Mouse (Mus musculus) heart, adult 2 months (tissue): ENCODE data around the gene Cd79b. TPM values are rescaled to one million over a fixed set of nuclear protein-coding genes. Genes with fewer than 3 reads are reported as not detected.

Source experiments
- DNase-seq, 2 experiments: peaks; one replicate each; pipeline ENCODE4 v3.0.0; 2021
- H3K27ac ChIP-seq: fragments of 200-600 bp; 2 replicates; pipeline ENCODE4 v1.8.1; 2022
- H3K27me3 ChIP-seq: fragments of 200-500 bp; 2 replicates; pipeline ENCODE4 v1.6.1; 2012; ENCODE audit warnings: mild to moderate bottlenecking, low read length, inconsistent platforms, mixed read lengths; ENCODE audit not compliant: control insufficient read depth, insufficient read depth
- H3K36me3 ChIP-seq: fragments of 200-500 bp; 2 replicates; pipeline ENCODE4 v1.6.1; 2012; ENCODE audit warnings: low read length, inconsistent platforms; ENCODE audit not compliant: control insufficient read depth, insufficient read depth
- H3K4me1 ChIP-seq: fragments of 200-500 bp; 2 replicates; pipeline ENCODE4 v1.6.1; 2011; ENCODE audit warnings: low read length; ENCODE audit not compliant: control insufficient read depth, insufficient read depth
- H3K4me3 ChIP-seq: fragments of 200-600 bp; 2 replicates; pipeline ENCODE4 v1.8.1; 2022
- H3K79me2 ChIP-seq: fragments of 200-500 bp; replicated peaks from 2 replicates; pipeline ENCODE4 v1.6.1; 2012; ENCODE audit warnings: mild to moderate bottlenecking, inconsistent platforms, low read length, moderate library complexity, mixed read lengths; ENCODE audit not compliant: control insufficient read depth, insufficient read depth
- H3K9ac ChIP-seq: fragments of 200-500 bp; 2 replicates; pipeline ENCODE4 v1.6.1; 2012; ENCODE audit warnings: low read depth, mild to moderate bottlenecking, control low read depth, inconsistent platforms, low read length, mixed read lengths
- CTCF ChIP-seq: fragments of 200-600 bp; IDR thresholded peaks from 2 replicates; pipeline ENCODE4 v1.8.1; 2022; ENCODE audit warnings: antibody characterized with exemption, mild to moderate bottlenecking, moderate library complexity
- EP300 ChIP-seq: fragments of 200-500 bp; IDR thresholded peaks from 2 replicates; pipeline ENCODE4 v1.6.1; 2011; ENCODE audit warnings: low read depth, low read length, control low read depth; ENCODE audit not compliant: insufficient read depth
- POLR2A ChIP-seq: fragments of 200-500 bp; IDR thresholded peaks from 2 replicates; pipeline ENCODE4 v1.6.1; 2011; ENCODE audit warnings: mild to moderate bottlenecking, low read depth, low read length, control low read depth; ENCODE audit not compliant: insufficient read depth
- WGBS: fragments of 180-500 bp; shearing (Covaris S2); methylation state at CpG from one replicate; pipeline ENCODE4 v1.1.7; 2018; 5-methylcytosine and 5-hydroxymethylcytosine counted together
- intact Hi-C: fragments of 180-260 bp; cut with DNase I; formaldehyde crosslinking; loops from one replicate; pipeline ENCODE4 v1.15.1; 2025
- polyA plus RNA-seq: library from polyadenylated mRNA; depleted of rRNA; stranded (reverse); fragments of >200 nt; gene quantifications from 2 replicates; pipeline ENCODE4 v1.2.3, GENCODE M21; 2012
- total RNA-seq, 2 experiments: library from RNA; stranded (reverse); gene quantifications; 2 replicates each; pipeline ENCODE4 v1.2.3; 2021

Gene Cd79b
- total and polyA plus RNA-seq, 3 experiments = 1.7 to 10.1 (median 3.0) TPM

DNA sequence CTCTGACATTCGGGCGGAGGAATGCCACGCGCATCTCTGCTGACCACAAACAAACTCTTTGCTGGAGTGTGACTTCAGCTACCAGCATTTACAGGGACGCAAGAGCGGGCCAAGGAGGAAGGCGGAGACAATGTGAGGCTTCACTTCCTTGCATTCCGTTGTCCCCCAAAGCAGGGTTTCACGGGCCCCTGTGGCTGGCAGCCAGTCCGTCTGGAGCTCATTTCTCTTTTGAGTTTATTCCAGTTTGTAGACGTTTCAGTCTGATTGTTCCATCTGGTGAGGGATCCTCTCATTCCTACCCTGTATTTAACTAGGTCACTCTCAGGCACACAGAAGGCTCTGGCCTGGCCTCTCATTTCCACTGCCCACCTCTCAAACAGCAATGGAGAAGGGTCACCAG is 27.6 kb downstream of the Cd79b start:
- H3K36me3 ChIP-seq = no peaks in the 10 kb centered on the region
- TF ChIP-seq EP300 (no peak), CTCF (no peak), POLR2A (no peak)
- no peak for DNase-seq
- intact Hi-C loops = no loop called here
- no peaks in the 10 kb centered on the region for H3K4me1 ChIP-seq
- no peak overlapping the region for H3K9ac ChIP-seq
- no peaks in the 10 kb centered on the region for H3K27me3 ChIP-seq
- no peaks in the 10 kb centered on the region for H3K79me2 ChIP-seq
- H3K4me3 ChIP-seq = no peak overlapping the region
- 56% methylated on average over 11 of the region's 11 CpGs for WGBS
- no peak overlapping the region for H3K27ac ChIP-seq

DNA sequence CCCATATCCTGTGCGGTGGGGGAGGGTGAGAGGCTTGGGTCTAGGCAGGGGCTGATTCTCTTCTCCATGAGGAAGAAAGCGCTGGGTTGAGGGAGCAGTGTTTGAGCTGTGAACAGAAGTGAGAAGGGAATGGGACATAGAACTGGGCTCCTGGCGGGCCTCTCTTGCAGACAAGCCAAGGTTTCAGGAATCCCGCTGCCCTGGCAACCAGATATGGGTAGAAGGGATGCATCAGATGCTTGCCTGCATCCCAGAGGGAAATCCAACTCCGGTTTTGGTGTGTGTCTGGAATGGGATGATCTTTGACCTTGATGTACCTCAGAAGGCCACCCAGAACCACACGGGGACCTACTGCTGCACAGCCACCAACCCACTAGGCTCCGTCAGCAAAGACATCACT is 28.4 kb downstream of the Cd79b start:
- Histone ChIP-seq H3K4me3 (no peak overlapping the region), H3K4me1 (no peaks in the 10 kb centered on the region), H3K36me3 (no peaks in the 10 kb centered on the region), H3K27ac (no peak overlapping the region), H3K27me3 (no peaks in the 10 kb centered on the region), H3K9ac (no peak overlapping the region), H3K79me2 (no peaks in the 10 kb centered on the region)
- 85% methylated on average over 7 of the region's 7 CpGs for WGBS
- TF ChIP-seq EP300 = no peak
- TF ChIP-seq CTCF = no peak
- TF ChIP-seq POLR2A = no peak
- DNase-seq = no peak
- intact Hi-C loops = no loop called here

DNA sequence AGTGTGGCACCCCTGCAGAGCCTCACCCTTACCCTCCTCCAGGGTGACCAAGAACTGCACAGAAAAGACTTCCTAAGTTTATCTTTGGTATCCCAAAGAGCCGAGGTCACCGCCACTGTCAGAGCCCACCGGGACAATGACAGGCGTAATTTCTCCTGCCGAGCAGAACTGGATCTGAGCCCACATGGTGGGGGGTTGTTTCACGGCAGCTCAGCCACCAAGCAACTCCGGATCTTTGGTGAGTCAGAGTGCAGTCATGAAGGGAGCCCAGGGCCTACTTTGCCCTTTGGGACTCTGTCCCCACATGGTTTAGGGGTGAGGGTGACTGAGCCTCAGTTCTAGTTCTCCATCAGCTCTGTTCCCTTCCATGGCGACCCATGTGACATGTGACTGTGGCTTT is 30.4 kb downstream of the Cd79b start:
- Histone ChIP-seq H3K4me3 (no peak overlapping the region), H3K36me3 (no peaks in the 10 kb centered on the region), H3K9ac (no peak overlapping the region), H3K27me3 (no peaks in the 10 kb centered on the region), H3K79me2 (no peaks in the 10 kb centered on the region), H3K27ac (no peak overlapping the region), H3K4me1 (no peaks in the 10 kb centered on the region)
- WGBS = 54% methylated on average over 8 of the region's 8 CpGs
- intact Hi-C loops = no loop called here
- TF ChIP-seq EP300 = no peak
- TF ChIP-seq CTCF = no peak
- TF ChIP-seq POLR2A = no peak
- no peak for DNase-seq

DNA sequence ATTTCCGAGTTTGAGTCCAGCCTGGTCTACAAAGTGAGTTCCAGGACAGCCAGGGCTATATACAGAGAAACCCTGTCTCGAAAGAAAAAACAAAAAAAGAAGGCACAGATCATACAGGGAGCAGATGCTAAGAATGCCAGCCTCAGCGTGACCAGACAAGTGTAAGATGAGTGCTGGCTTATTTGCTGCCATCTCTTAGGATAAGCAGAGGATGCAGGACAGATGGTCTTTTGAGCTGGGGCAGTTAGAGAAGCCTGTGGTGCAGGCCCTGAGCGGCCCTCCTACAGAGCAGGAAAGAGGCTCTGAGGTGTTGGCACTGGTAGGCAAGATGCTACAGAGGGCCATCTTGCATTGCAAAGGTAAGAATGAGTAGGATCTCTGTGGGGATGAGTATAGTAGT is 31.2 kb downstream of the Cd79b start:
- Histone ChIP-seq H3K79me2 (no peaks in the 10 kb centered on the region), H3K36me3 (no peaks in the 10 kb centered on the region), H3K9ac (no peak overlapping the region), H3K27ac (no peak overlapping the region), H3K27me3 (no peaks in the 10 kb centered on the region), H3K4me3 (no peak overlapping the region), H3K4me1 (no peaks in the 10 kb centered on the region)
- intact Hi-C loops = no loop called here
- 80% methylated on average over 4 of the region's 4 CpGs for WGBS
- no peak for TF ChIP-seq CTCF
- DNase-seq = no peak

DNA sequence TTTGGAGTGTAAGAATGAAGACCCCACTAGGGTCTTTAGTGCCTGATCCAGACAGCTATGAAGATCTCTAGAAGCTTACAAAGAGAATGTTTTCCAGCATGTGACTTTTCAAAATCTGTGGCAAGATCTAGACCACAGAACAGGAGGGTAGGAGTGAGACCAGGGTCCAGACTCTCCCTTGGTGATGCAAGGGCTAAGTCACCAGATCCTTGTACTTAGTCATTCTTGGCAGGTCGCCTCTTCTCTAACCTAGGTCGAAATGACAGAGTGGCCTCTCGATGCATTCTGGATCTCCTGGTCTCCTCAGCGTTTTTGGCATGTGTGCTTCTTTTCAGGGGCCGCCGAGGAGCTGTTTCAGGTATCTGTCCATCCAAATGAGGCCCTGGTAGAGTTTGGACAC is 32.1 kb downstream of the Cd79b start:
- Histone ChIP-seq H3K36me3 (no peaks in the 10 kb centered on the region), H3K27me3 (no peaks in the 10 kb centered on the region), H3K79me2 (no peaks in the 10 kb centered on the region), H3K27ac (no peak overlapping the region), H3K4me3 (no peak overlapping the region), H3K4me1 (no peaks in the 10 kb centered on the region), H3K9ac (no peak overlapping the region)
- TF ChIP-seq POLR2A (no peak), EP300 (no peak), CTCF (no peak)
- WGBS = 77% methylated on average over 6 of the region's 6 CpGs
- intact Hi-C loops = no loop called here
- no peak for DNase-seq

DNA sequence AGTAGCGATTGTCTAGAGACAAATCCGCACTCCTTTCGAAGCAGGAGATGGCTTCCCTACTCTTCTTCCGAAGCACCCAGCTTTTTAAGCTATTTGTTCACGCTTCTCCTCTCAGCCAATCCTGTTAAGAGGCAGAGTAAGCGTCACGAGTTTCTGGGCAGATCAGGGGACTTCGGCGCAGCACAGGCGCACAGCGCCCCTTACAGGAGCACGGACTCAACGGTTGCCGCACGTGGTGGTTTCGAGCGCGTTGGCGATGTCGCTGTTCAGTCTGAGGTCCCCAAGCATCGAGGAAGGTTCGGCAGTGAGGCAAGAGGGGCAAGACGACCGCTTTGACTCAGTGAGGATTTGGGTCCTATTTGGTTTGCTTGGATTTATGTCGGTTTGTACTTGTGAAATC is 38.1 kb downstream of the Cd79b start, which contains the start of gene Tcam1:
TSS of gene Tcam1 (plus strand) at position 219 of the 400 bp plus-strand sequence.
- WGBS = 5% methylated on average over 25 of the region's 25 CpGs
- no peaks in the 10 kb centered on the region for H3K36me3 ChIP-seq
- no peaks in the 10 kb centered on the region for H3K79me2 ChIP-seq
- H3K4me3 ChIP-seq = no peak within 1 kb of the TSS
- peak; percentile 91 to 94 for DNase-seq
- peak; percentile 54; the same call in 1 of the 2 replicates for TF ChIP-seq EP300
- peak; percentile 89 for TF ChIP-seq CTCF
- TF ChIP-seq POLR2A = no peak
- H3K9ac ChIP-seq = peak within 1 kb of the TSS; percentile 37; the same call in 1 of the 2 replicates
- H3K27me3 ChIP-seq = no peaks in the 10 kb centered on the region
- intact Hi-C loops = loop anchor here (10.0 kb wide), 1 partner anchor 508 kb away; the partner anchor contains the start of genes Cep95 and Ddx5
- peaks cover 8% of the 10 kb centered on the region for H3K4me1 ChIP-seq
- no peak within 1 kb of the TSS for H3K27ac ChIP-seq
